Mouse (Mus musculus) neural tube, embryonic 14.5 days (tissue): ENCODE data around the gene Zfp740. TPM values are rescaled to one million over a fixed set of nuclear protein-coding genes. Genes with fewer than 3 reads are reported as not detected.
A peak's percentile ranks its signal among the peaks of the same experiment; 100 is the strongest.

Experiments
- ATAC-seq: fragments of 200-750 bp; cut with Nextera tagmentation; 2 replicates; pipeline ENCODE4 v1.8.0; 2017; ENCODE audit warnings: low read depth, mild to moderate bottlenecking, moderate TSS enrichment, moderate library complexity
- H3K27ac ChIP-seq: fragments of 300-500 bp; sonication (generic); 2 replicates; pipeline ENCODE4 v1.5.1; 2014; ENCODE audit warnings: low read depth, mild to moderate bottlenecking, control low read depth, low read length, moderate library complexity, mixed read lengths
- H3K27me3 ChIP-seq: fragments of 300-500 bp; sonication (generic); 2 replicates; pipeline ENCODE4 v1.6.1; 2014; ENCODE audit warnings: low read length; ENCODE audit not compliant: control insufficient read depth, insufficient read depth
- H3K36me3 ChIP-seq: fragments of 300-500 bp; sonication (generic); 2 replicates; pipeline ENCODE4 v1.6.1; 2014; ENCODE audit warnings: low read length, mixed read lengths; ENCODE audit not compliant: control insufficient read depth, insufficient read depth
- H3K4me1 ChIP-seq: fragments of 300-500 bp; sonication (generic); 2 replicates; pipeline ENCODE4 v1.6.1; 2014; ENCODE audit warnings: low read length; ENCODE audit not compliant: control insufficient read depth, insufficient read depth
- H3K4me2 ChIP-seq: fragments of 300-500 bp; sonication (generic); 2 replicates; pipeline ENCODE4 v1.6.1; 2014; ENCODE audit warnings: mild to moderate bottlenecking, low read depth, low read length, control low read depth
- H3K4me3 ChIP-seq: fragments of 300-500 bp; sonication (generic); 2 replicates; pipeline ENCODE4 v1.5.1; 2014; ENCODE audit warnings: low read depth, low read length, control low read depth, mixed read lengths
- H3K9ac ChIP-seq: fragments of 300-500 bp; sonication (generic); replicated peaks from 2 replicates; pipeline ENCODE4 v1.6.1; 2014; ENCODE audit warnings: low read depth, mild to moderate bottlenecking, control low read depth, low read length, mixed read lengths
- H3K9me3 ChIP-seq: fragments of 300-500 bp; sonication (generic); 2 replicates; pipeline ENCODE4 v1.6.1; 2016; ENCODE audit warnings: low read length; ENCODE audit not compliant: control insufficient read depth
- WGBS: fragments of 180-500 bp; shearing (Covaris S2); extraction: QIAGEN DNeasy Blood & Tissue Kit; methylation state at CpG from one replicate; pipeline ENCODE4 v1.1.7; 2014; 5-methylcytosine and 5-hydroxymethylcytosine counted together
- polyA plus RNA-seq: library from polyadenylated mRNA; unstranded; fragments of >200 nt; fragmentation: Nextera tagmentation; extraction: Ambion mirVana; gene quantifications from 2 replicates; pipeline ENCODE4 v1.2.1, GENCODE M21; 2014

The Zfp740 gene
- polyA plus RNA-seq, 1 experiment from 2014 or later = 38.2 TPM

DNA sequence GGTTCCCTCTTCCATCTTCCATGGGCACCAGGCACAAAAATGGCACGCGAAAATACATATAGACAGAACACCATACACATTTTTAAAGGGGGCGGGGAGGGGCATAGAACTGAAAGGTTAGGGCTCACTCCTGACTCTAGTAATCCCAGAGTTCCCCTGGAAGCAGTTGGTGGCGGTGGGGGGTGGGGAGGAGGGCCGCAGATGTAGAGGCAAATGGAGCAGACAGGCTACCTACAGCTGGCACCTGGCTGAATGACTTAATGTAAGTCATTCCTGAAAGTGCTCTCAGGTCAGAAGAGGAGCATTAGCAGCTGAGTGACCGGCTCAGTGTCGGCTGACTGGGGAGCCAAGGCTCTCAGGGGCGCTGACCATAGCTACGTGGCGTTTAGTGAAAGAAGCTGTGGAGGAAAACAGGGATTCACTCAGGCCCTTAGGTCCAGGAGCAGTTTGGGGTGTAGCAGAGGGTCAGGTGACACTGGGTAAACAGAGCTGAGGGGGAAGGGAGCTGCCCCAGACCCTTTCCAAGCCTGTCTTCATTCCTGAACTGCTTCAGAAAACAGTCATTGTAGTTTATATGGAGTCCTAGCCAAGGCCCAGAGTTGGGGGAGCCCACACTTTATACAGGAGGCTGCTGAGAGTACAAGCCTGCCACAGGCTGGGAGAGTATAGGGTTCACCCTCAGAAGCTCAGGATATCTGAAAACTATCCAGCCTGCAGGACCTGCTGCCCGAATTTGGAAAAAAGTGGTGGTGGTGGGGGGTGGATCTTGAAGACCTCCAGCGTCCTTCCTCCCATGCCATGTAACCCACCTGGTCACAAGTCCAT, 39.6 kb downstream of the Zfp740 start:
- no peak for ATAC-seq
- no peak overlapping the region for H3K9ac ChIP-seq
- H3K4me3 ChIP-seq = no peak overlapping the region
- H3K4me1 ChIP-seq = peaks cover 15% of the 10 kb centered on the region; the same call in 1 of the 2 replicates
- WGBS = 26% methylated on average over 12 of the region's 12 CpGs
- no peaks in the 10 kb centered on the region for H3K9me3 ChIP-seq
- no peak overlapping the region for H3K4me2 ChIP-seq
- peaks cover 10% of the 10 kb centered on the region for H3K27me3 ChIP-seq
- H3K36me3 ChIP-seq = no peaks in the 10 kb centered on the region
- H3K27ac ChIP-seq = no peak overlapping the region

DNA sequence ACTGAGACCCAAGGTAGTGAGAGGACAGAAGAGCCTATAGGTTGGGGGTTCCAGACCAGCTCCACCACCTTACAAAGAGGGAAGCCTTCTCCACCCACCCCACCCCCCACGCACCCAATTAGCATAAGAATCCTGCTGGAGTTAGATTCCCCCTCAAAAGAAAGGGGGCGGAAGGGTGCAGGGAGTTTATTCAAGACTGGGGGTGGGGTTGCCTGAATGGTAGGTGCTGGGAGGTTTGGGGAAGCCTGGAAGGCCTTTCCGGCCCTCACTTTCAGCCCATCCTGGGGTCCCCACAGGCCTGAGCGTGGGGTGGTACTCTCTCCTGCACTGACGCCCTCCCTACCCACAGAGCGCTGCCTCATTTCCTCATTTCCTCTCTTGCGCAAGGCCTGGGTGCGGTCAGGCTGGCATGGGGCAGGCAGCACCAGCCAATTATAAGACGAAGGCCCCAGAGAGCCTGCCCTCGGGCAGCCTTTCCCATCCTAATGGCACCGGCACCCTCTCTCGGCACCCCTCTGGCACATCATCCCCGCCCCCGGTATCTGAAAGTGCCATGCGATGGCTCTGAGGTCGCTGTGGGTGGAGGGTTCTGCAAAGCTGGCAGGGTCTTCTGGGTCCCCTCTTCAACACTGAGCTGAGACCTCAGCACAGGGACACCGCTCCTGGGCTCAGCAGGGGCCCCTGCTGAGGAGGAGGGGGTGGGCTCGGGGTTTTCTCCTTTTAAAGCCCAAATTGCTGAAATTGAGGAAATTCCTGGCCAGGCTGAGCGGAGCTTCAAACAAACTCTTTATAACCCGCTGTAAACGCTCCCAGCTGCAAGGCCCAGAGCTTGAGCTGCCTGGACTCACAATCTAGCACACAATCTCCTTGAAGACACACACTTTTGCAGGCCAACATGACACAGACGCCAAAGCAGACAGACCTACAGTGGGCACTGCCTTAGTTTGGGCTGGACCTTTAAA, 40.5 kb downstream of the Zfp740 start:
- 14% methylated on average over 22 of the region's 22 CpGs for WGBS
- H3K36me3 ChIP-seq = no peaks in the 10 kb centered on the region
- H3K4me2 ChIP-seq = peak overlapping the region; percentile 98
- H3K4me3 ChIP-seq = no peak overlapping the region
- H3K27me3 ChIP-seq = peaks cover 12% of the 10 kb centered on the region
- no peak overlapping the region for H3K27ac ChIP-seq
- H3K9ac ChIP-seq = 0 out of 2 replicates have a peak overlapping the region, but pooled peaks have one; percentile 7
- peaks cover 18% of the 10 kb centered on the region; the same call in 1 of the 2 replicates for H3K4me1 ChIP-seq
- ATAC-seq = no peak
- no peaks in the 10 kb centered on the region for H3K9me3 ChIP-seq

- WGBS = 6% methylated on average over 17 of the region's 19 CpGs
- no peaks in the 10 kb centered on the region for H3K9me3 ChIP-seq
- H3K27ac ChIP-seq = no peak overlapping the region
- peaks cover 12% of the 10 kb centered on the region for H3K27me3 ChIP-seq
- peak overlapping the region; percentile 37; the same call in 1 of the 2 replicates for H3K9ac ChIP-seq
- H3K36me3 ChIP-seq = no peaks in the 10 kb centered on the region
- peak overlapping the region; percentile 50 for H3K4me3 ChIP-seq
- H3K4me1 ChIP-seq = peaks cover 18% of the 10 kb centered on the region; the same call in 1 of the 2 replicates
- H3K4me2 ChIP-seq = peak overlapping the region; percentile 98
- ATAC-seq = no peak
Measured at GRCm38 (mm10) chr15:102244306-102245191, 41.5 kb downstream of the Zfp740 start.

DNA sequence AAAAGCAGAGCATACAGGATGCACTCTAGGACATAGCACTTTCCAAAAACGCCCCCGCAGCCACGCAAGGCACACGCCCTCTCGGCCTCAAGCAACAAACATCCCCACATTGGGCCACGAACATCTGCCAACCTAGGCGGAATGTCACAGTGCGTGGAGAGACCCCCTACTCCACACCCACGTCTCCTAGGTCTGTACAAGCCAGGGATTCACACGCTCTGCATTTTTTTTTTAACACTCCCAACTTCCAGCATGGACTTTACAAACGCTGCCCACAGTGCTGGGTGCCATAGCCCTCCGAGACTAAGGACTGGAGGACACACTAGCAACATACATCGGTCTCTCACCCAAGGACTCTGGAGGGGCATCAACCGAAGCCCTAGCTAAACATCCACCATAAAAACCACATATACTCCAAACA, 42.4 kb downstream of the Zfp740 start:
- peaks cover 18% of the 10 kb centered on the region; the same call in 1 of the 2 replicates for H3K4me1 ChIP-seq

GRCm38 (mm10) chr15:102245891-102246741, 43.1 kb downstream of the Zfp740 start:
- Histone ChIP-seq H3K4me3 (peak overlapping the region; percentile 50), H3K36me3 (no peaks in the 10 kb centered on the region), H3K9ac (peak overlapping the region; percentile 52), H3K9me3 (no peaks in the 10 kb centered on the region), H3K4me2 (peak overlapping the region; percentile 98), H3K27ac (peak overlapping the region; percentile 73), H3K27me3 (peaks cover 12% of the 10 kb centered on the region), H3K4me1 (peaks cover 18% of the 10 kb centered on the region; the same call in 1 of the 2 replicates)
- peak; percentile 85 for ATAC-seq
- WGBS = 1% methylated on average over 39 of the region's 44 CpGs

More for the DNA sequence above, 42.4 kb downstream of the Zfp740 start:
- Histone ChIP-seq H3K36me3 (no peaks in the 10 kb centered on the region), H3K27ac (peak overlapping the region; percentile 73; the same call in 1 of the 2 replicates), H3K4me2 (peak overlapping the region; percentile 98), H3K9ac (peak overlapping the region; percentile 52), H3K4me3 (peak overlapping the region; percentile 50), H3K27me3 (peaks cover 12% of the 10 kb centered on the region), H3K9me3 (no peaks in the 10 kb centered on the region)
- ATAC-seq = no peak
- 3% methylated on average over 14 of the region's 14 CpGs for WGBS

- Histone ChIP-seq H3K27me3 (peaks cover 12% of the 10 kb centered on the region), H3K27ac (peak overlapping the region; percentile 73), H3K9me3 (no peaks in the 10 kb centered on the region), H3K4me2 (peak overlapping the region; percentile 98), H3K4me3 (peak overlapping the region; percentile 50), H3K9ac (peak overlapping the region; percentile 52), H3K4me1 (peaks cover 18% of the 10 kb centered on the region; the same call in 1 of the 2 replicates), H3K36me3 (no peaks in the 10 kb centered on the region)
- peak; percentile 88 for ATAC-seq
- WGBS = under 1% methylated on average over 34 of the region's 35 CpGs
Measured at GRCm38 (mm10) chr15:102246866-102247251, 43.8 kb downstream of the Zfp740 start.

DNA sequence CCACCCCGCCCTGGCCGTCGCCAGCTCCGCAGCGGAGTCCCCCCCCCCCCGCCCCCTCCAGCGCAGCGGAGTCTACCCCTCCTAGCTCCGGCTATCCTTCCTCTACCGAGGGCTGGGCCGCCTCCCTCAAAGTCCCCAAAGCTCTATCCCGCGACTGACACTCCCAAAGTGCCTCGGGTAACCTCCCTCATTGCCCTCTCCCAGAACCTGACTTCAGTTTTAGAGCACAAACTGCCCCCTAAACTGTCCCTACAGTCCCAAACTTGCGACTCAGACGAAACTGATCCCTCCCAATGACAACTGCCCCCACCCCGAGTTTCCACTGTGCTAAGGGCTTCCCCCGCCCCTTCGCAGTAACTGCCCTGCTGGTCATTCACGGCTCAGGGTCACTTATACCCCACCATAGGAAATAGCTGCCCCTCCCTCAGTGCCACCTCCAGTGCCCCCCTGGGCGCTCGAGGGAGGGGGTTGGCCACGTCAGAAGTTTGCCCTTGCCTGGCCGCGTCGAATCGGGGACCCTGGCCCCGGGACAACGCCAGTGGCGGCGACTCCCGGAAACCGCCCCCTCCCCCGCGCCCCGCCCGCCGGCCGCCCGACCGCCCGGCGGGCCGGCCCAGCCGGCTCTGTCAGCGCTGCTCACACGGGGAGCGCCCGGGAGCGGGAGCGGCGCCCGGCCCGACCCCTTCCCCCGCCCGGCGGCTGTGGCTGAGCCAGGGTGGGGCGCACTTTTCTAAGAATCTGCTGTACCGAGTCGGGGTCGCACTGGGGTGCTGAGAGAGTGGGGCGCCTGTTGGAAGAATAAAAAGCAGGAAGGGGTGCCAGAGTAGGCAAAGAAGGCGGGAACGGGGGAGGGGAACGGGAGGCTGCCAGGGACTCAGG, 44.4 kb downstream of the Zfp740 start:
- under 1% methylated on average over 58 of the region's 65 CpGs for WGBS
- Histone ChIP-seq H3K36me3 (no peaks in the 10 kb centered on the region), H3K27me3 (peaks cover 12% of the 10 kb centered on the region), H3K27ac (peak overlapping the region; percentile 60), H3K9ac (peak overlapping the region; percentile 52), H3K4me3 (peak overlapping the region; percentile 50), H3K9me3 (no peaks in the 10 kb centered on the region), H3K4me2 (peak overlapping the region; percentile 98), H3K4me1 (peaks cover 18% of the 10 kb centered on the region; the same call in 1 of the 2 replicates)
- ATAC-seq = peak; percentile 26; the same call in 1 of the 2 replicates
